Mouse (Mus musculus) kidney, postnatal 10 days (tissue): Measurements from ENCODE around the gene Med4.
"Not testable (repeated sequence)": the region's sequence is repeated elsewhere in the genome, so short reads cannot be mapped to it uniquely, and the experiment has no call there.

Experiments
- DNase-seq: peaks from one replicate; pipeline ENCODE4 v3.0.0; 2021; ENCODE audit warnings: mixed read lengths

The Med4 gene

GRCm38 (mm10) chr14:73502591-73503184, 7.1 kb upstream of the Med4 start:
- DNase-seq: peak; percentile 34

GRCm38 (mm10) chr14:73503237-73503933, 6.4 kb upstream of the Med4 start:
- no peak for DNase-seq

GRCm38 (mm10) chr14:73506283-73506682, 3.5 kb upstream of the Med4 start:
- DNase-seq: peak; percentile 35

- no peak for DNase-seq
Observed at GRCm38 (mm10) chr14:73507200-73507599, 2.6 kb upstream of the Med4 start.

- peak; percentile 25 for DNase-seq
Observed at GRCm38 (mm10) chr14:73507702-73508376, 2.0 kb upstream of the Med4 start.

- DNase-seq: no peak
Observed at GRCm38 (mm10) chr14:73508630-73509395, 1.0 kb upstream of the Med4 start.

GRCm38 (mm10) chr14:73524136-73524535, 14.3 kb downstream of the Med4 start:
- no peak for DNase-seq

GRCm38 (mm10) chr14:73524766-73525448, 15.1 kb downstream of the Med4 start, which contains the start of gene Sucla2:
TSS of gene Sucla2 (plus strand) at chr14:73525319.
- DNase-seq: peak; percentile 97

- not testable (repeated sequence) for DNase-seq
Observed at GRCm38 (mm10) chr14:73528661-73529060, 18.8 kb downstream of the Med4 start.

GRCm38 (mm10) chr14:73533755-73534465, 24.1 kb downstream of the Med4 start:
- no peak for DNase-seq

GRCm38 (mm10) chr14:73535641-73536040, 25.8 kb downstream of the Med4 start:
- no peak for DNase-seq

- DNase-seq: no peak
Observed at GRCm38 (mm10) chr14:73543781-73544180, 34.0 kb downstream of the Med4 start.

GRCm38 (mm10) chr14:73547034-73547433, 37.2 kb downstream of the Med4 start:
- DNase-seq: no peak

- no peak for DNase-seq
Observed at GRCm38 (mm10) chr14:73548051-73548450, 38.2 kb downstream of the Med4 start, which contains the start of gene Nudt15. TSS of gene Nudt15 (minus strand) at chr14:73548242.

GRCm38 (mm10) chr14:73550291-73550690, 40.5 kb downstream of the Med4 start:
- no peak for DNase-seq

GRCm38 (mm10) chr14:73550732-73551131, 40.9 kb downstream of the Med4 start:
- DNase-seq: no peak

- no peak for DNase-seq
Observed at GRCm38 (mm10) chr14:73551164-73551563, 41.3 kb downstream of the Med4 start.

- DNase-seq: peak; percentile 98
Observed at GRCm38 (mm10) chr14:73552341-73553121, 42.7 kb downstream of the Med4 start.

GRCm38 (mm10) chr14:73553122-73553696, 43.4 kb downstream of the Med4 start:
- DNase-seq: no peak
